Mouse (Mus musculus) olfactory bulb, adult 2 months (tissue): ENCODE results near the gene Eif5b.

Source experiments
- CTCF ChIP-seq: fragments of 200-500 bp; IDR thresholded peaks from 2 replicates; pipeline ENCODE4 v1.5.1; 2012; ENCODE audit warnings: low read depth, mild to moderate bottlenecking, low read length, moderate library complexity; ENCODE audit not compliant: insufficient read depth
- POLR2A ChIP-seq: fragments of 200-500 bp; IDR thresholded peaks from 2 replicates; pipeline ENCODE4 v1.6.1; 2012; ENCODE audit warnings: mild to moderate bottlenecking, low read depth, low read length, moderate library complexity; ENCODE audit not compliant: insufficient read depth

DNA sequence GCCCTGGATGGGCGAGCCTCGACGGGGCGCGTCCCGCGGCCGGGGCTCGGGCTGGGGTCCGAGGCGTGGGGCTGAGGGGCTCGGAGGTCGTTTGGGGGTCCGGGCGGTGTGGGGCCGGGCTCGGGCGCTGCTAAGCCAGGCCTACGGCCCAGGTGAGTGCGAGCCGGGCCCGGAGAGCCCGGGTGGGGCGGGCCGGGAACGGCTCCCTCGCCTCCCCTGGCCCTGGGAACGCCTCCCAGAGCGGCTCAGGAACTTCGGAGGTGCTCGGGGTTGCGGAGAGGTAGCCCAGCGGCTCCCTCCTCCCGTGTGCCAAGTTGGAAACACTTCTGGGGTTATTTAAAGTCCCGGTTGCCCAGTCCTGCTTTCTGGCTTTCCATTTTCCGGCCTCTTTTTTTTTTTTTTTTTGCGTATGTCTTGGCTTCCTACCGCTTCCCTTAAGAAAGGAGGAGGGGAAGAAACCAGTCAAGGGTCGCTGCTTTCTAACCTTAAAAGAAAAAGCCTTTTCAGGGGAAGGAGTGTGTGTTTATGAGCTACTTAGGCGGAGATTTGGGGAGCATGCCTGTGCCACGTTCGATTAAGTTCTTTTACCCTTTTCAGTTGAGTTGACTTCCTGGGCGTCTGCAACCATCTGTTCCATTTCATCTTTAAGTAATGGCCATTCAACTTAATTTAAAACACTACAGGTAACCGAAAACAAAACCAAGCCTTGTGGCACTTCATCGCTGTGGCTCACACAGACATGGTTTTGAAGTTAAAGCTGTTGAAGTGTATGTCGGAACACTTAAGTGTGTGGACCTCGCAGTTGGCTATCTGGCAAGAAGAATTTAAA, 775 bp downstream of the Eif5b start:
- TF ChIP-seq POLR2A (no peak), CTCF (no peak)
